Mouse (Mus musculus) E14TG2a.4 (cell line): ENCODE measurements around the gene Mrps16.

Source experiments
- CTCF ChIP-seq: conservative IDR thresholded peaks from 2 replicates; pipeline ENCODE4 v1.5.1; 2014; ENCODE audit warnings: low read length
- NANOG ChIP-seq: IDR thresholded peaks from 2 replicates; pipeline ENCODE4 v1.6.1; 2014; ENCODE audit warnings: borderline replicate concordance, low read length, mixed read lengths
- POU5F1 ChIP-seq: IDR thresholded peaks from 2 replicates; pipeline ENCODE4 v1.6.1; 2014; ENCODE audit warnings: low read length, borderline replicate concordance

GRCm38 (mm10) chr14:20345885-20346284, 47.5 kb downstream of the Mrps16 start:
- TF ChIP-seq CTCF, result no peak
- TF ChIP-seq POU5F1, result no peak
- TF ChIP-seq NANOG, result no peak
